Mouse (Mus musculus) Muller cell, postnatal 12 days (primary cell): ENCODE data around the gene Zfp787.
"Not testable (repeated sequence)": the region's sequence is repeated elsewhere in the genome, so short reads cannot be mapped to it uniquely, and the experiment has no call there.

ENCODE experiments used
- DNase-seq: peaks from one replicate; pipeline ENCODE4 v3.0.0-alpha.2; 2015; ENCODE audit errors: inconsistent ontology term

The Zfp787 gene

GRCm38 (mm10) chr7:6120104-6120503 is 35.7 kb downstream of the Zfp787 start:
- not testable (repeated sequence) for DNase-seq

- no peak for DNase-seq
Observed at GRCm38 (mm10) chr7:6119501-6119900, 36.3 kb downstream of the Zfp787 start.
